In genomic region chr2:119476621-119477391, GRCm38 (mm10) we compare ENCODE assay signal across 8 mouse cellular contexts. TPM values are rescaled to one million over a fixed set of nuclear protein-coding genes. Genes with fewer than 3 reads are reported as not detected.
DNase-seq lines count a peak whose midpoint lies in the region; ATAC-seq and TF ChIP-seq lines count a peak whose summit lies in the region.

No protein-coding gene starts in this region.

- ATAC-seq in hindbrain, embryonic 12.5 days (ENCODE audit: low FRiP score), result peak; percentile 88
- peak; percentile 38 for ATAC-seq in lung, postnatal 0 days

- no peaks in the 10 kb centered on the region for H3K27me3 ChIP-seq in hindbrain, embryonic 12.5 days
- no peaks in the 10 kb centered on the region for H3K27me3 ChIP-seq in lung, postnatal 0 days (replicated peaks; ENCODE audit: insufficient read depth, low read length)

- TF ChIP-seq EP300 in lung, postnatal 0 days (IDR thresholded peaks at IDR 0.05), result no peak

- peak overlapping the region; percentile 97 for H3K4me3 ChIP-seq in hindbrain, embryonic 12.5 days
- peak overlapping the region; percentile 98 for H3K4me3 ChIP-seq in lung, postnatal 0 days (ENCODE audit: low read depth, low read length)

- H3K4me1 ChIP-seq in hindbrain, embryonic 12.5 days, result peaks cover 13% of the 10 kb centered on the region
- H3K4me1 ChIP-seq in lung, postnatal 0 days (ENCODE audit: insufficient read depth, low read depth, low read length), result no peaks in the 10 kb centered on the region

- peak overlapping the region; percentile 98 for H3K27ac ChIP-seq in hindbrain, embryonic 12.5 days
- H3K27ac ChIP-seq in lung, postnatal 0 days (ENCODE audit: low read length), result peak overlapping the region; percentile 99

- peak overlapping the region; percentile 85 for H3K4me2 ChIP-seq in hindbrain, embryonic 12.5 days (replicated peaks)
- H3K4me2 ChIP-seq in lung, postnatal 0 days (replicated peaks; ENCODE audit: low read depth, low read length), result peak overlapping the region; percentile 71

- H3K36me3 ChIP-seq in hindbrain, embryonic 12.5 days, result 0 out of 2 replicates have a peak, but pooled peaks cover 2% of the 10 kb centered on the region
- H3K36me3 ChIP-seq in lung, postnatal 0 days (ENCODE audit: insufficient read depth, low read length), result no peaks in the 10 kb centered on the region

- no peaks in the 10 kb centered on the region for H3K9me3 ChIP-seq in hindbrain, embryonic 12.5 days (replicated peaks)
- no peaks in the 10 kb centered on the region for H3K9me3 ChIP-seq in lung, postnatal 0 days (ENCODE audit: low read length)

- DNase-seq in R1 (ENCODE audit: low read depth, low spot score), result peak; percentile 88
- DNase-seq in cerebellum, postnatal 10 days, result peak; percentile 74 to 78
- peak; percentile 67 to 71 for DNase-seq in frontal cortex, postnatal 10 days (ENCODE audit: low spot score in 2 of 2)
- DNase-seq in layer of hippocampus, postnatal 10 days (ENCODE audit: low spot score in 2 of 2), result peak; percentile 60 to 72
- DNase-seq in lung, postnatal 0 days (ENCODE audit: low spot score), result peak; percentile 80
- peak; percentile 62 for DNase-seq in ovary, postnatal 36 days (ENCODE audit: low spot score)
- DNase-seq in thymus, postnatal 25 days, result peak; percentile 72

- peak overlapping the region; percentile 99 for H3K9ac ChIP-seq in hindbrain, embryonic 12.5 days
- H3K9ac ChIP-seq in lung, postnatal 0 days (replicated peaks; ENCODE audit: low read depth), result peak overlapping the region; percentile 99

- TF ChIP-seq CTCF in lung, postnatal 0 days (IDR thresholded peaks at IDR 0.05), result peak; percentile 46

- WGBS in hindbrain, embryonic 12.5 days, result under 1% methylated on average over 42 of the region's 44 CpGs
- under 1% methylated on average over 35 of the region's 44 CpGs for WGBS in lung, postnatal 0 days

RNA-seq across cellular contexts. Expression of gene Ino80, which starts 0.7 kb away (rescaled TPM):
- 4.1 TPM in 2 replicates for polyA plus RNA-seq in hindbrain, embryonic 12.5 days (2016; fragmentation: Nextera tagmentation; extraction: Ambion mirVana)
- total RNA-seq in layer of hippocampus, postnatal 10 days (2021), result 10 to 100 TPM; 19.6 to 20.2 TPM
- polyA plus RNA-seq in lung, postnatal 0 days (2015; fragmentation: Nextera tagmentation; extraction: Ambion mirVana), result 3.2 and 3.4 TPM in 2 replicates

Comparison
In these comparisons a context has a peak if more than half of its experiments do, and no peak if none do; other contexts are left out.
1. Peak in every context shown above with its lines: DNase-seq, ATAC-seq, H3K4me3 ChIP-seq and H3K27ac ChIP-seq.